Mouse (Mus musculus): ENCODE data around the gene Arhgef3. TPM values are rescaled to one million over a fixed set of nuclear protein-coding genes. Genes with fewer than 3 reads are reported as not detected.

The Arhgef3 gene
- polyA plus RNA-seq, 1 experiment from 2014 or later, result 13.9 TPM

DNA sequence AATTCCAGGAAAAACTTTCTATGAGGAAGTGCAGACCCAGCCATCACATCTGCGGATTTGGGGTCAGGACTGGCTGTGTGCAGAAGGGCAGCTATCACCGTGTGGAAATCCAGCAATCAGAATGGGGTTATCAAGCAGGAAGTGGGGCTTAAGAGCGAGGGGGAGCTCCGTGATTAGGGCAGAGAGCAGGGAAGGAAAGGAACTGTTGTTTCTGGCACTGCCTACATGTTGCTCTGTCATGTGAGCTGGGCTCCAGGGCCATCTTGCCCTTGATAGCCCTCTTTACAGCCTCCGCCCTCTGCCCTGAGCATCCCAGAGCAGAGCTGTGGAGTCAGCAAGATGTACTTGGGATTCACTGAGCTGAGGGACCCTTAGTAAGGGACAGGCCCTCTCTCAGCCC is 71.2 kb downstream of the Arhgef3 start:
- Histone ChIP-seq H3K36me3 (no peaks in the 10 kb centered on the region), H3K27ac (no peak overlapping the region), H3K4me2 (replicated peaks) (no peak overlapping the region), H3K9ac (no peak overlapping the region), H3K27me3 (replicated peaks) (no peaks in the 10 kb centered on the region), H3K4me1 (replicated peaks) (peaks cover 19% of the 10 kb centered on the region; the same call in 1 of the 2 replicates), H3K9me3 (no peaks in the 10 kb centered on the region), H3K4me3 (replicated peaks) (no peak overlapping the region)
- 57% methylated on average over 5 of the region's 5 CpGs for WGBS
- no peak for ATAC-seq

DNA sequence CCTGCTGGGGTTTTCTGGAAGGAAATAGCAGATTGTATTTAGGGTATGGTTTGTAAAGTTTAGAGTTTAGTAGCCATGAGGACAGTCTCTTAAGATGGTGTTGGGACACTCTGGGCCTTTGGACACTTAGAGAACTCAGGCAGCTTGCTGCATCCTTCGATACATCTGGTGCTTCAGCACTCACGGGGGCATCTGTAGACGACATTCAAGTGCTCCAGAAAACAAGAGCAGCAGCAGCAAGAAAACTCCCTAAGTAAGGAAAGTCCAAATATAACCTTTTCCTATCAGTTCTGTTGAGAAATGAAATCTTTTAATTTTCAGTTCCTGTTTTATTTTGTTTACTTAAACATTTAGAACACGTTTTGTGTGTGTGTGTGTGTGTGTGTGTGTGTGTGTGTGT is 71.9 kb downstream of the Arhgef3 start:
- Histone ChIP-seq H3K4me2 (replicated peaks) (no peak overlapping the region), H3K9me3 (no peaks in the 10 kb centered on the region), H3K27ac (no peak overlapping the region), H3K27me3 (replicated peaks) (no peaks in the 10 kb centered on the region), H3K36me3 (no peaks in the 10 kb centered on the region), H3K9ac (no peak overlapping the region), H3K4me1 (replicated peaks) (peaks cover 19% of the 10 kb centered on the region; the same call in 1 of the 2 replicates), H3K4me3 (replicated peaks) (no peak overlapping the region)
- ATAC-seq, result no peak
- WGBS, result 70% methylated on average over 4 of the region's 4 CpGs

DNA sequence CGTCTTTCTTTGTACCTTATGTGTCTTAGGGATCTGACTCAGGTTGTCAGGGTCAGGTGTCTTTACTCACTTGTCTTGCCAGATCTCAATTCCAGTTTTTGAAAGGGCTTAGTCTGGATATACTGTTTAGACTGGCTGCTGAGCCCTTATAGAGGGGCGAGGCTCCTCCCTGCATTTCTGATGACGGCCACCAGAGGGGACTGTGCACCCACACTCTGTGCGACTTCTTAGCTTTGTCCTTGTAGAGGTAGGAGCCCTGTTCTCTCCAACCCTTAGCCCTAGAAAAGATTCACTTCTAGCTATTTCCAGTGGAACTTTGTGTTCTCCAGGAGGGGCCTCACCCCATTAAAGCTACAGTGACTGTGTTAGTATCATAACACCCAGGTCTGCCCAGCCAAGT is 72.3 kb downstream of the Arhgef3 start:
- H3K27ac ChIP-seq, result no peak overlapping the region
- WGBS, result 8% methylated on average over 4 of the region's 4 CpGs
- no peak overlapping the region for H3K9ac ChIP-seq
- ATAC-seq, result peak; percentile 61
- no peaks in the 10 kb centered on the region for H3K27me3 ChIP-seq (replicated peaks)
- no peak overlapping the region for H3K4me3 ChIP-seq (replicated peaks)
- H3K36me3 ChIP-seq, result no peaks in the 10 kb centered on the region
- no peaks in the 10 kb centered on the region for H3K9me3 ChIP-seq
- peaks cover 15% of the 10 kb centered on the region; the same call in 1 of the 2 replicates for H3K4me1 ChIP-seq (replicated peaks)
- H3K4me2 ChIP-seq (replicated peaks), result no peak overlapping the region

DNA sequence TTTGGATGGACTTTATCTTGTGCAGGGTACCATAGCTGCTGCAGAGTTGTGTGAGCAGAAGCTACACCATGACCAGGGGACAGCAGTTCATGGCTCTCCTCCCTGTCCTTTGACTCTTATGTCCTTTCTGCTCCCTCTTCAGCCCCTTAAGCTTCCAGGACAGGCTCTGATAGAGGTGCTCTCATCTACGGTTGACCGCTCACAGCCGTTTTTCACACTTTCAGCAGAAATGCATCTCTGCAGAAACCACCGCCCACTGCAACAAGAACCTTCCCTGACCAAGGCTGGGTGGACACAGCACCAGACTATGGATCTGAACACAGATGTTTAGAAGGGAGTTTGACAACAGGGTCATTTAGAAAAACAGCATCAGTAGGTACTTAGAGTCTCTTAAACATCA is 73.2 kb downstream of the Arhgef3 start:
- no peaks in the 10 kb centered on the region for H3K27me3 ChIP-seq (replicated peaks)

GRCm38 (mm10) chr14:27192450-27192849 is 77.8 kb downstream of the Arhgef3 start:
- no peak; the same call in 1 of the 2 replicates for ATAC-seq
- H3K9me3 ChIP-seq, result no peaks in the 10 kb centered on the region
- WGBS, result 23% methylated on average over 3 of the region's 3 CpGs
- H3K36me3 ChIP-seq, result no peaks in the 10 kb centered on the region
- H3K27me3 ChIP-seq (replicated peaks), result no peaks in the 10 kb centered on the region
- no peaks in the 10 kb centered on the region for H3K4me1 ChIP-seq (replicated peaks)
- H3K27ac ChIP-seq, result no peak overlapping the region
- H3K9ac ChIP-seq, result no peak overlapping the region
- H3K4me3 ChIP-seq (replicated peaks), result no peak overlapping the region
- H3K4me2 ChIP-seq (replicated peaks), result no peak overlapping the region

More for the DNA sequence above, 73.2 kb downstream of the Arhgef3 start:
- Histone ChIP-seq H3K4me1 (replicated peaks) (0 out of 2 replicates have a peak, but pooled peaks cover 8% of the 10 kb centered on the region), H3K4me2 (replicated peaks) (no peak overlapping the region), H3K36me3 (no peaks in the 10 kb centered on the region), H3K4me3 (replicated peaks) (no peak overlapping the region), H3K9ac (no peak overlapping the region), H3K27ac (no peak overlapping the region), H3K9me3 (no peaks in the 10 kb centered on the region)
- 88% methylated on average over 4 of the region's 4 CpGs for WGBS
- ATAC-seq, result no peak

DNA sequence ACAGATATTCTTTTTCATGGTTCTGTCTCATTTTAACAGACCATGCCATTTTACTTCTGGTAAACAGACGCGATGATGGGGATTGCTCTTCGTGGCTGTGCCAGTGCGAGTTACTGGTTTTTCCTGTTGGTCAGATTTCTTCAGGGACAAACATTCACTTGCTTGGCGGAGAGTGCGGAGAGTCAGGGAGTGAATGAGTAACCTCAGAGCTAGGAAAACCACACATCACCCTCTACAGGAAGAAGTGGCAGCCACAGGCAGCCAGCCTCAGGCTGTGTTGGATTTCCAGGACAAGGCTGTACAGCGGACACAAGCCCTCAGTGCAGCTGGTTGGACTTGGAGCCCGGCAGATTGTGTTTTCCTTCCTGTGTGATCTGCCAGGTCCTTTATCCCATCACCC is 82.3 kb downstream of the Arhgef3 start:
- H3K27ac ChIP-seq, result no peak overlapping the region
- peak; percentile 77 for ATAC-seq
- 55% methylated on average over 8 of the region's 8 CpGs for WGBS
- H3K9ac ChIP-seq, result no peak overlapping the region
- H3K4me3 ChIP-seq (replicated peaks), result no peak overlapping the region
- 0 out of 2 replicates have a peak, but pooled peaks cover 3% of the 10 kb centered on the region for H3K4me1 ChIP-seq (replicated peaks)
- no peak overlapping the region for H3K4me2 ChIP-seq (replicated peaks)
- H3K27me3 ChIP-seq (replicated peaks), result no peaks in the 10 kb centered on the region
- no peaks in the 10 kb centered on the region for H3K36me3 ChIP-seq
- H3K9me3 ChIP-seq, result no peaks in the 10 kb centered on the region

GRCm38 (mm10) chr14:27198490-27199089 is 83.9 kb downstream of the Arhgef3 start:
- H3K27ac ChIP-seq, result no peak overlapping the region
- H3K4me3 ChIP-seq (replicated peaks), result no peak overlapping the region
- H3K36me3 ChIP-seq, result no peaks in the 10 kb centered on the region
- H3K9me3 ChIP-seq, result no peaks in the 10 kb centered on the region
- 0 out of 2 replicates have a peak, but pooled peaks cover 3% of the 10 kb centered on the region for H3K4me1 ChIP-seq (replicated peaks)
- 93% methylated on average over 5 of the region's 5 CpGs for WGBS
- ATAC-seq, result no peak
- H3K4me2 ChIP-seq (replicated peaks), result no peak overlapping the region
- no peak overlapping the region for H3K9ac ChIP-seq
- no peaks in the 10 kb centered on the region for H3K27me3 ChIP-seq (replicated peaks)

DNA sequence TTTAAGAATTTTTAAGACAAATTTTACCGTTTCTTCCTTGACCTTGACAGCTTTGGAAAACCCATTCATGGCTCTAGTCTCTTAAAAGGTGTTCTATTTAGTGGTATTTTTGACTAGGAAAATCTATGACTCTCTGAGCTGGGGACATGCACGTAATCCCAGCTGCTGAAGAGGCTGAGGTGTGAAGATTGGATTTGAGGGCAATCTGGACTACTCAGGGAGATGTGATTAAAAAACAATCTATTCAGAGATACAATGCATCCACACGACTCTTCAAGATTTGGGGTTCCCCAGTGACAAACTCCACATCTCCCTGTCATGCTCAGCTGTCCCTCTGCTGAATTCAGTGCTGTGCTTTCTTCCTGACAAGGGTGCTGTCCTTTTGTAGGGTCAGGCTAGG is 84.4 kb downstream of the Arhgef3 start:
- Histone ChIP-seq H3K4me2 (replicated peaks) (no peak overlapping the region), H3K27me3 (replicated peaks) (no peaks in the 10 kb centered on the region), H3K9me3 (no peaks in the 10 kb centered on the region), H3K36me3 (no peaks in the 10 kb centered on the region), H3K4me3 (replicated peaks) (no peak overlapping the region), H3K4me1 (replicated peaks) (0 out of 2 replicates have a peak, but pooled peaks cover 3% of the 10 kb centered on the region), H3K27ac (no peak overlapping the region), H3K9ac (no peak overlapping the region)
- ATAC-seq, result no peak
- 87% methylated on average over 3 of the region's 3 CpGs for WGBS

DNA sequence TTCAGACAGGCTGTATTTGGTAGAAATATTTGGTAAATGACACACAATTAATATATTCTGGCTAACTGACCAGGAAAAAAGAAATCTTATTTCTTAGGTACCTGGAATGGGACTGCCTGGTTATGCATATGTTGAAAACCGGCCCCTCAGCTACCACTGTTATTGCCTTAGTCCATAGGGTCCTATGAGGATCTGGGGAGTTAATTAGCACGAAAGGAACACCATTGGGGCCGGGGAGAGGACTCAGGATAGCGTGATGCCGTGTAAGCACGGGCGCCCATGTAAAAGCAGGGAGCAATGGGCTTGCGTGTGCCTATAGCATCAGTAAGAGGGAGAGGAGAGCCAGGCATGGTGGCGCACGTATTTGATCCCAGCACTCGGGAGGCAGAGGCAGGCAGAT is 85.2 kb downstream of the Arhgef3 start:
- WGBS, result 93% methylated on average over 11 of the region's 11 CpGs
- 0 out of 2 replicates have a peak, but pooled peaks cover 3% of the 10 kb centered on the region for H3K4me1 ChIP-seq (replicated peaks)
- H3K27me3 ChIP-seq (replicated peaks), result no peaks in the 10 kb centered on the region
- H3K9me3 ChIP-seq, result no peaks in the 10 kb centered on the region
- ATAC-seq, result no peak
- H3K9ac ChIP-seq, result no peak overlapping the region
- no peak overlapping the region for H3K4me3 ChIP-seq (replicated peaks)
- no peak overlapping the region for H3K4me2 ChIP-seq (replicated peaks)
- H3K27ac ChIP-seq, result no peak overlapping the region
- H3K36me3 ChIP-seq, result no peaks in the 10 kb centered on the region

DNA sequence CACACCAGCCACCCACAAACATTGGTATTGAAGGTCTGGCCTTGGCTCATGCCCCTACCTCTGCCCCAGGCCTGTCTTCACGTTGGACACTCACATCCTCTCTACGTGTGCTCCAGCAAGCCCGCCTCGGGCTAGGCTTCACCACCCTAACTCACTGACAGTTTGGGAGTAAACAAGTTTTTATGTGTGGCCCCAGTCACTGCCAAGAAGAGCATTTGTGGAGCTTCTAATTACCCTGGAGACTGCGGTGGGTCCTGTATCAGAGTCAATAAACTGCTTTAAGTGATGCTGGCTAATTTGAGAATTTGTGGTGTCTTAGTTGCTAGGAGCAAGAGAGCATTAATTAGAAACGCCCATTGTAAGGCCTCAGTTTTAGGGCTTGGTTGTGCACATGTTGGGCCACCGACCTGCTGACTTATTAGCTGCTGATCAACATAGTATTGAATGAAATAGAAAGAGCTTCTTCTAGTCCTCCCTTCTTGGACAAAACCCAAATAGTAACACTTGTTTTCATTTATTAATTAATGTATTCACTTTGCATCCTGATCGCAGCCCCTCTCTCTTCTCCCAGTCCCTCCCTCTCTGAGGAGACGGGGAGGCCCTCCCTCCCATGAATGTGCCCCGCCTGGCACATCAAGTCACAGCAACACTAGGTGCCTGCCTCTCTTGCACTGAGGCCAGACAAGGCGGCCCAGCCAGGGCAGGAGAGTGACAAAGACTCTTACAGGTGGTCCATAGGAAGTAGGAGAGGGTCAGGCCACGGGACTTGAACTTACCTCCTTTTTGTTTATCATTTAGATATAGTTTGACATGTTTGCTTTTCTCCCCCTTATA is 86.3 kb downstream of the Arhgef3 start:
- H3K27me3 ChIP-seq (replicated peaks), result no peaks in the 10 kb centered on the region
- no peak overlapping the region for H3K9ac ChIP-seq
- H3K36me3 ChIP-seq, result no peaks in the 10 kb centered on the region
- 0 out of 2 replicates have a peak, but pooled peaks cover 3% of the 10 kb centered on the region for H3K4me1 ChIP-seq (replicated peaks)
- ATAC-seq, result no peak
- H3K27ac ChIP-seq, result no peak overlapping the region
- H3K9me3 ChIP-seq, result no peaks in the 10 kb centered on the region
- WGBS, result 69% methylated on average over 12 of the region's 12 CpGs
- no peak overlapping the region for H3K4me3 ChIP-seq (replicated peaks)
- no peak overlapping the region for H3K4me2 ChIP-seq (replicated peaks)

GRCm38 (mm10) chr14:27201824-27202223 is 87.1 kb downstream of the Arhgef3 start:
- WGBS, result 46% methylated on average over 5 of the region's 5 CpGs
- no peak for ATAC-seq
- Histone ChIP-seq H3K27me3 (replicated peaks) (no peaks in the 10 kb centered on the region), H3K4me2 (replicated peaks) (no peak overlapping the region), H3K9ac (no peak overlapping the region), H3K4me3 (replicated peaks) (no peak overlapping the region), H3K4me1 (replicated peaks) (0 out of 2 replicates have a peak, but pooled peaks cover 3% of the 10 kb centered on the region), H3K36me3 (no peaks in the 10 kb centered on the region), H3K9me3 (no peaks in the 10 kb centered on the region), H3K27ac (no peak overlapping the region)

- H3K27me3 ChIP-seq (replicated peaks), result no peaks in the 10 kb centered on the region
- H3K4me2 ChIP-seq (replicated peaks), result no peak overlapping the region
- no peak for ATAC-seq
- H3K27ac ChIP-seq, result no peak overlapping the region
- no peaks in the 10 kb centered on the region for H3K36me3 ChIP-seq
- no peak overlapping the region for H3K9ac ChIP-seq
- no peaks in the 10 kb centered on the region for H3K9me3 ChIP-seq
- H3K4me1 ChIP-seq (replicated peaks), result 0 out of 2 replicates have a peak, but pooled peaks cover 3% of the 10 kb centered on the region
- WGBS, result 75% methylated on average over 2 of the region's 2 CpGs
- H3K4me3 ChIP-seq (replicated peaks), result no peak overlapping the region
These were observed 90.0 kb downstream of the Arhgef3 start for GRCm38 (mm10) chr14:27204704-27205103.

Data from intestine, embryonic 15.5 days (tissue).